Mouse (Mus musculus): ENCODE measurements around the gene Gna11.

Gna11 gene

DNA sequence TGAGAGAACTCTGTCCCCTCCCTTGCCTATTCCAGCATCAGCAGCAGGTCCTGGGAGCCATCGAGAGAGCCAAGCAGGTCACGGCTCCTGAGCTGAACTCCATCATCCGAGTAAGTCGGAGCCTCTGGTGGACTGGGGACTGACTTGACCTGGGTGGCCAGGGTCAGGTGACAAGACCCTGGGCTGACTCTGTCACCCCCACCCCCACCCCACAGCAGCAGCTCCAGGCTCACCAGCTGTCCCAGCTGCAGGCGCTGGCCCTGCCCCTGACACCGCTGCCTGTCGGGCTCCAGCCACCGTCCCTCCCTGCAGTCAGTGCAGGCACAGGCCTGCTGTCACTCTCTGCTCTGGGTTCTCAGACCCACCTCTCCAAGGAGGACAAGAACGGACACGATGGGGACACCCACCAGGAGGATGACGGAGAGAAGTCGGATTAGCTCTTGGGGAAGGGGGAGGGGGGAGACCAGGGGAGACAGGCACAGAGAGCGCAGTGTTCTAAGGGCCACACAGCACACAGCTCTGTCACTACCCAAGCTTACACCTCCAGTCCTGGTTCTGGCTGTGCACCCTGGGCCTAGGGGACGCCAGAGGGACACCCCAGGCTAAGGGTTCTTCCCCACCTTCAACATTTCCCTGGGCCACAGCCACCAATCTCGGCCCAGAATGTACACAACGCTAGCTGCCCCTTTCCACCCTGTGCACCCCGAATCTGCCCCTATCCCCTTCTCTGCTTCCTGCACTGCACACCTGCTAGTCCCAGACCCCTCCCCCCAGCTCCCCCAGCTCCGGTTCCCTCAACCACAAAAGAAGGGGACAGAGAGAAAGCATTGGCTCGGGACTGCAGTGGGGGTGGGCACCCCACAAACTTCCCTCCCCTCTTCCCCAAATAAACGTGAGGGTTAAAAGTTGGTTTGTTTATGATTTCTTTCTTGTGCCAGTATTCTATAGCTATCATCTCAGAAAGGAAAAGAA, 20.6 kb upstream of the Gna11 start:
- in situ Hi-C loops (cut with MboI, MseI) = no loop called here

DNA sequence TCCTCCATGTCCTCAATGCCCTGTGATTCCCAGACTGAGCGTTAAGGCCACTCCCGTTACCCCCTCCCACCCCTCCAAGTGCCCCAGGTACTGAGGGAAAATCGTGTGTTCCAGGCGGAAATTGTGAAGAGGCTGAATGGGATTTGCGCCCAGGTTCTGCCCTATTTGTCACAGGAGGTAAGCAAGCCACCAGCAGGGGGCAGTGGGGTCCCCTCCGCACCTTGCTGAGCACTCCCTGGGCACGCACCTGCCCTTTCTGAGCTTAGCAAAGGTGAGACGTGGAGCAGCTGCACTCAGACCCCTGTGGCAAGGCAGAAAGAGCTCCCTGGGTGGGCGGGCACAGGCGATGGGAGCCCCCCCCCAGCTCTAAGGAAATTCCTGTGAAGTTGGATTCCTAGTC, 19.7 kb upstream of the Gna11 start:
- in situ Hi-C loops (cut with MboI, MseI) = no loop called here

DNA sequence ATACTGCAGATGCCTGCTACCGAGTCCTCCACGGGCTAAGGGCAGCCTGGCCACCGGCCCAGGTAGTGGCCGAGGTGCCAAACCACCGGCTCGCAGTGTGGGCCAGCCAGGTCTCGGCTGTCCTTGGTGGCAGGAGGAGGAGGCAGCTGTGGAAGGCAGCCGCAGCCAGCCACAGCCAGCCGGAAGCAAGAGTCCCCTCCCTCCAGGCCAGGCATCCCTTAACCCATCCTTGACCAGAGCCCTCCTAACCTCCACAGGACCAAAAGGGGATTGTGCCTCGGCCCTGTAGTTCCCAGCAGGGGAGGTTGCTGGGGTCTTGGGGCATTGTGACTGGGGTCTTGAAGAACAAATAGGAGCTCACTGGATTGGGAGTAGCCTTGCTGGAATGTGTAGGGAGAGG, 19.2 kb upstream of the Gna11 start:
- in situ Hi-C loops (cut with MboI, MseI) = no loop called here

DNA sequence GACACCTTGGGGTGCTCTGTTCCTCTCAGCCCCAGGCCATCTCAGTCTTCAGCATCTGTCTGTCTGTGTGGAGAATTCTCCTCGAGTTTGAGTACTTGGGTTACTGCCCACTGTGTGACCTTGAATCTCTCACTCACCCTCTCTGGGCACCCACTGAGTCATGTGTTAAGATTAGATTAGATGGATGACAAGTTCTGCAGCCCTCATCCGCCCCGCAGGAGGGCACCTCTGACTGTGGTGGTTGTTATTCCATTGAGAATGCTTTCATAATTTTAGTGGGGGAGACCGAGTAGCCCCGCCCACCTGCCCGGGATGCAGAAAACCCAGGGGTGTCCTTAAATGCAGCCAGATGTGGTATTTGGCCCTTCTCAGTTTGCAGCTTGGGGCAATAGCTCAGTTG, 18.5 kb upstream of the Gna11 start:
- in situ Hi-C loops (cut with MboI, MseI) = no loop called here

DNA sequence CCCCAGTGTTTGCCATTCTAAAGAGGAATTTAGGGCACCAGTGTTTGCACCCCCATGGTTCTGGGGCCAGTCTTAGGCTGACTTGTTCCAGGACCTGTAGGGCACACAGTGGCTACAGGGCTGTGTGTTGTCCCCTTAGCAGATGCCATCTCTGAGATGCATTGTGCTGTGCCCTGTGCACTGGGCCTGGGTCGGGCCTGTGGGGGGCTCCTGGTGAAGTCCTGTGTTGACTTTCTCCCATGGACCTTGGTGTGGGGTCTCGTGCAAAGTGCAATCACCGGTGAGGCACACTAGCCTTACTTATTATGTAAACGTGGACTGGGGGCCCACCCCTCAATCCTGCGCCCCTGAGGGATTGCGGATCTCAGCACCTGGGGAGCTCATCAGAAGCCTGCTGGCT, 17.4 kb upstream of the Gna11 start:
- in situ Hi-C loops (cut with MboI, MseI) = no loop called here

DNA sequence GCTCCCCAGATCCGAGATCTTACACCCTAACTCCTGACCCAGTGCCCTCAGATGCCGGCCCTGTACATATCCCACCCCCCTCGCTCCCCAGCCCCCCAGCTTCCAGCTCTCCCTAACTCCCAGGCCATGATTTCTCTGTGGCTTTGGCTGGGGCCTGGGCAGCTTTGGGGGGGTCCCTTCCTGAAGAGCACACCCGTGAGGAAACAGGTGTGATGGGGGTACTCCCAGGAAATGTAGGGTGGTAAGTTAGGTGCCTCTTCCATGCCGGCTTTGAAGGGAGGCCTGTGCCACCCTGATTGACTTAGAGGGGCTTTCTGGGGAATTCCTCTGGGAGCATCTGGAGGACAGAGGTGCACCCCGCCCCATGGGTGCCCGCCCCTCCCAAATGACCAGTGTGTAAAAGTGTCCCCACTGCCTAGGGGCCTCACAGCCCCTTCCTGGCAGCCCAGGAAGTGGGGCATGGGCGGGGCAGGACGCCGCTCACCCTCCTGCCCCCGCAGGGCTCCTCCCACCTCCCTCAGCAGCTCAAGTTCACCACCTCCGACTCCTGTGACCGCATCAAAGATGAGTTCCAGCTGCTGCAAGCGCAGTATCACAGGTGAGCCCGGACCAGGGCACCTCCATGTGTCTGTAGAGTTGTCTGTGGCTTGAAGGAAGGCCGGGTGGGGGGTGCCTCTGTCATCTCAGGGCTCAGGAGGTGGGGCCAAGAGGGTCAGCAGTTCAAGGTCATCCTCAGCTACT, 15.9 kb upstream of the Gna11 start:
- in situ Hi-C loops (cut with MboI, MseI) = no loop called here

DNA sequence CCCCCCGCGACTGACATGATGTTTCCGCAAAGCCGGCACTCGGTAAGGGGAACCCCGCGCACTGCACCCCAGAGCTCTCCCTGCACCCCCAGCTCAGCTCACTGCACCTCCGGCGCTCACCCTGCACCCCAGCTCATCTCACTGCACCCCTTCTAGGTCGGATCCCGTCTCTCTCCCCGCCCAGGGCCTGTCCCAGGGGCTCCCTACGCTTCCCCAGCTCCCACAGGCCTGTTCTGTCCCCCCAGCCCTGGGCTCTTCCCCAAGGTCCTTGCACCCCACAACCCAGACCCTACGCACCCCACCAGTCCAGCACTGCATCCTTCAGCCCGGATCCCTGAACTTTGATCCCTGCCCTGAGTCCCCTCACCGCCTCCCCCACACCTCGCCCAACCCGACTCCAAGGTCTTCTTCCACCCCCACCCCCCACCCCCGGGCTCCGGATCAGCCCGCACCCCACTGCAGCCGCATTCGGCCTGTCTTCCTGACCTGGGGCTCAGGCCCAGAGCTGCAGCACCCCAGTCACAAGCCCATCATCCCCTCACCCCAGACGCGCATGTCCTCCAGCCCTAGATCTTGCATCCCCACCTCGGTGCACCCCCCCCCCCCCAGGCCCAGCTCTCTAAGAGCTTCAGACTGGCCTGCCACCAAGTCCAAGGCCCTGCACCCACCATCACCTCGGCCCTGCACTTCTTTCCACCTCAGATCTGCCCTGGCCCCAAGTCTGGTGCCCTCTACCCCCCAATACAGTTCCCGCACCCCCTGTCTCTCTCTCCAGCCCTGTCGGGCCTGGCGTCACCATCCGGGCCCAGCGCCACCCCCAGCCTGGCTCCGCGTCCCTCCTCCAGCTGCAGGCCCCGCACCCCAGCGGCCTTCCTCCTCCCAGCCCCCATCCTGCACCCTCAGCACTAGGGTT, 14.9 kb upstream of the Gna11 start:
- in situ Hi-C loops (cut with MboI, MseI) = no loop called here

DNA sequence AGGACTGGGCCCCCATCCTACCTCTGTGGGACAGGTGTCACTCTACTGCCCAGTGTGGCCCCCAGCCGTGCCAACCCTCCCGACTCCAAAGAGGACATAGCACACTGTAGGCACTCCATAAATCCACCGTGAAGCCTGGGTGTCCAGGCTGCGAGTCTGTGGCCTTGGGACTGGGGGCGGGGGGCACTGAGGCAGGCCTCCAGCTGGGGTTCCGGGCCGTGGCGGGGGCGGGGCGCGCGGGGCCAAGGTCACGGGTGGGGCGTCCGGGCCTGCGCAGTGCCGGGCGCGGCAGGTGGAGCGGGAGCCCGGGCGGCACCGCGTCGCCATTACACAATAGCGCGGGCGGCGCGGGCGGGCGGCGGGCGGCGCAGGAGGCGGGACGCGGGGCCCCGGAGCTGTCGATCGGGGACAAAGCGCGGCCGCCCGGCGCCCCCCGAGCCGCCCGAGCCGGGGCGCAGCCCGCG, 14.2 kb upstream of the Gna11 start, which contains the start of gene Aes:
Gene Aes, plus strand, starts transcription at position 326 of the 464 bp plus-strand sequence.
- in situ Hi-C loops (cut with MboI, MseI) = no loop called here

DNA sequence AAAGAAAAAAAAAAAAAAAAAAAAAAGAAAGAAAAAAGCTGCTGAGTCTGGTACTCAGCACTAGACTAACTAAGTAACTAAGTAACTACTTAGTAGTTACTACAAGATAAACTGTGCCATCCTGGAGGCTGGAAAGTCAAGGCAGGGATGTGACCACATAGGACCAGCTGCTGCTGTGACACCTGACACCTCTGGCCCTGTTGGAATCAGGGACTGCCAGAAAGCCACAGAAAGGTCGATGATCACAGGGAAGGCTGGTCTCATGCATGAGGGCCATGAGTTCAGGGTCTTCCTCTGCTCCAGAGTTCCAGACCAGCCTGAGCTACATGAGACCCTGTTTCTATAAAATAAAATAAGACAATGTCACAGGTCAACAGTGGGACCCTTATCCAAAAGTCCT, 12.5 kb upstream of the Gna11 start:
- in situ Hi-C loops (cut with MboI, MseI) = no loop called here

DNA sequence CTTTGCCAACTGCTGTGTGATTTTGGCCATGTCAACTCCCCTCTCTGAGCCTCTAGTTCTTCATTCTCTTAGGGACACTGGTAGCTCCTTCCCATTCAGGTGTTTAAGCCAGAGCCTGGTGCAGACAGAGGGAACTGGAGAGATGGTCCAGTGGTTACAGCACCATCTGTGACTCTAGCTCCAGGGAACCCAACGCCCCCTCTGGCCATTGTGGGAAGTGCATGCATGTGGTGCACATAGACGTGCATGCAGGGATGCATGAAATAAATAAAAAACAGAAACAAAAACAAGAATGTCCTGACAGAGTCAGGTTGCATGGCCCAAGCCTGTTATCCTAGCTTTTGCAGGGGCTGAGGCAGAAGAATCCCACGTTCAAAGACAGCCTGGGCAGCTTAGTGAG, 11.3 kb upstream of the Gna11 start:
- in situ Hi-C loops (cut with MboI, MseI) = no loop called here

DNA sequence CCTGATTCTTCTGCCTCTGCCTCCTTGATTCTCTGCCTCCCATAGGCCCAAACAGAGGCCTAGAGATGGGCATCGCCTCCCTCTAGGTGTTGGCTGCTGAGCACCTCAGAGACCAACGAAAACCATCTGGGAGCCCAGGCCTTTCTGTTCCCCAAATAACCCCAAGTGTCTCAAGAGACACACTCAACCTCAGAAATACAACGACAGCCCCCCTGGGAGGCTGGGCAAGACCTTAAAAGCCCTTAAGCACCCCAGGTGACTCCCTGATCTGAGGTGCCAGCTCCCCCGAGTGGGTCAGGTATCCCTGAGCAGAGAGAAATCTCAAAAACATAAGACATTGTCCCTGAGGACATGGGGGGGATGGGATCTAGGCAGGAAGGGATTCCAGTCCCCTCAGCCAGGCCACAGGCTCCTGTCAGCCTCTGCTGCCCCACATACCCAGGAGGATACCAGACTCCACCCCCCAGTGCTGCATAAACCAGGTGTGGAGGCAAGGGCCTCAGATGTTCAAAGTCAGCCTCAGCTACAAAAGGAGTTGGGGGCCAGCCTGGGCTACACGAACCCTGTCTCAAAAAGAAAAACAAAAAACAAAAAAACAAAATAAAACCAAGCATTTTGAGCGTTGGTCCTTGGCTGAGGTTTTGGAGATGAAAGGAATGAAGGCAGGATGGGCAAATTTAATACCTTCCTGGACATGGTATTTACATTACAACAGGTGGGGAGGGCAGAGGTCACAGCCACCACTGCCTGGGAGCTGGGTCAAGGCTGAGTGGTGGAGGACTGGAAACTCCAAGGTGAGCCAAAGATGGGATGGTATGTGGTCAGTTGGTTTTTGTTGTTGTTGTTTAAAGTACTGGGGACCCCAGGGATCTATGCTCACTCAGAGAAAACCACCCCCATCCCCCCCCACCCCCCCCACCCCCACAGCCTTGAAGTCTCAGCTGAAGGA, 9.1 kb upstream of the Gna11 start:
- in situ Hi-C loops (cut with MboI, MseI) = no loop called here

DNA sequence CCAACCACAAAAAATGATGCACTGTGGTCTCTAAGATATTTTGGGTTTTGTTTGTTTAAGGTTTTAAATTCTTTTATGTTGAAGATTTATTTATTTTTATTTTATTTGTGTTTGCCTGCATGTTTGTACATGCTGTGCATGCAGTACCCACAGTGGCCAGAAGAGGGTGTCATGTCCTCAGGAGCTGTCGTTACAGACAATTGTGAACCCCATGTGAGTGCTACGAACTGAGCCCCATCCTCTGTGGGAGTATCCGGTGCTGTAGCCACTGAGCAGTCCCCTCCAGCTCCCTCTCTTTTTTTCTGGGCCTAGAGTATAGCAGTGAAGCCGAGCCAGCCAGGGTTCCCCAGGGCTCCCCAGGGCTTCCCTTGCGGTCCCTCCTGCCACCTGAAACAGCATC, 8.2 kb upstream of the Gna11 start:
- in situ Hi-C loops (cut with MboI, MseI) = no loop called here

DNA sequence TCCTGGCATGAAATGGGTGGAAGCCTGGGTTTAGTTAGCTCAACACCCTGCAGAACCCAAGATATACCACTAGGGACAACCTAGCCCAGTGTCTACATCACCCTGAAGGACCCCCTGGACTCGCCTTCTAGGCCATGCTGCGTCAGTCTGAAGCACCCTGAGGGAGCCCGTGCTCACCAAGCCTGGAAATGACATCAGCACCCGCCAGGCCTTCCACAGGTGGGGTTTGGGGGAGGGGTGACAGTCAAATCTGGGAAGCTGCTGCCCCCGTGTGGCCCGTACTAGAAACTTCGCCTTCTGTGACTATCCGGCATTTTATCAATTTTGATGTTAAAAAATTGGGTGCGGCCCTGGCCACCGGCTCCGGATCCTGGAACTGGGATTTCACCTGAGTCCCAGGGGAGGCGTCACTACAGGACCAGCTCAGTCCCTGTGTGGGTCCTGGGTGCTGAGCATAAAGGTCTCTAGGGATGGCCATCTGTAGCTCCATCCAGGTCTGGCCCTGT, 6.7 kb upstream of the Gna11 start:
- in situ Hi-C loops (cut with MboI, MseI) = no loop called here

DNA sequence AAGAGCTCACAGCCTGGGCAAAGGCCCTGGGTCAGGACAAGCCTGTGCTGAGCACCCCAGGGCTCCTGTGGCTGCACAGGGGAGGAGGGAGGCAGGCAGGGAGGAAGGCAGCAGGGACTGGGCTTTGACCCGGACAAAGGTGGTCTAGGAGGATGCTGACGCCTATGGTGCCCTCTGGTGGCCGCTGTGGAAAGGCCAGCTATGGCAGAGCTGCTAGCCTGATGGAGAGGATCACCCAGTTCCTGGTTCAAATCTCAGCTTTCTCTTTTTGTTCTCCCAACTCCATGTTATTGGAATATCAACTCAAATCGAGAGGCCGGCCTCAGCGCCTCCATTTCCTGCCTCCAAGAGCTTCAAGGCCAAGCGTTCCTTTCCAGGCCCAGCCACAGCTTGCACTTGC, 5.3 kb upstream of the Gna11 start:
- in situ Hi-C loops (cut with MboI, MseI) = no loop called here

DNA sequence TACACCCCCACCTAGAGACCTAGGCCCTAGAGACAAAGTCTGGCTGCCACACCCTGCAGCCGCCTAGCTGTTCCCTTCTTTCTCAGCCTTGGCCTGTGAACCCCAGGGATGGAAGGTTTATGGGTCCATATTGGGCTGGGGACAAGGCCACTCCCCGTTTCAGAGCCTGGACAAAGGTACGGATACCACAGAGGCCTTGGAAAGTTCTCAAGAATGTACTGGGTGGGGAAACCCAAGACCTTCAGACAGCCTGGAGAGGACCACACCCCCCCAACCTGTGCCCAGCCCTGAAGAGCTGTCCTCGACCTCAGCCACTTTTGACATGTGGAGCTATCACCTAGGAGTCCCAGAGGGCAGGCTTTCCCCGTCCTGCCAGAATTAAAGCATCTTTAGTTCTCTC, 4.0 kb upstream of the Gna11 start:
- in situ Hi-C loops (cut with MboI, MseI) = loop anchor here in 1 of 2 experiments (5.0 kb wide), 1 partner anchor 257 kb away; the partner anchor contains the start of genes Pip5k1c and Tjp3

DNA sequence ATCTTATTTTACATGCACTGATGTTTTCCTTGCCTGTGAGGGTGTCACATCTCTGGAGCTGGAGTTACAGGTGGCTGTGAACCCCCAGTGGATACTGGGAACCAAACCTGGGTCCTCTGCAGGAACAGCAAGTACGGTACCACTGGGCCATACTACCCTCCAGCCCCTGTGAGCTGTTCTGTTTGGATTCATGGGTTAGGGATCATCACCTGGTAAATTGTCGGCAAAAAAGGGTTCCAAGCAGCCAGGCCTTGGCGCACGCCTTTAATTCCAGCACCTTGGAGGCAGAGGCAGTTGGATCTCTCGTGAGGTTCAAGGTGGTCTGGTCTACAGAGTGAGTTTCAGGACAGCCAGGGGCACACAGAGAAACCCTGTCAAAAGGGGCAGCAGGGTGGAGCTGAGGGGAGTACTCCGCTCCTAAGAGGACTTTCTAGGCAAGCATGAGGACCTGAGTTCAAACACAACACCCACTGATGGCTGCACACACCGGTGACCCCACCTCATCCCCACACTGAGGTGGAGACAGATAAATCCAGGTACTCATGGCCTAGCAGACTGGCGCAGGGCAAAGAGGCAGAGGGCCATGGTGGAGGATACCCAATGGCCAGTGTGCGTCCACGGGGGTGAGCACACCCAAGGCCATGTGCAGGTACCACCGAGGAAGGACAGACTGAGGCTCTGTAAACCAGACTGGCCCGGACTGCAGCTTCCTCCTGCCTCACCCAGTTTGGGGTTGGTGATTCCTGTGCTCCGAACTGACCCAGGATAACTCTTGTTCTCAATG, 2.0 kb upstream of the Gna11 start:
- in situ Hi-C loops (cut with MboI, MseI) = loop anchor here in 1 of 2 experiments (5.0 kb wide), 1 partner anchor 255 kb away; the partner anchor contains the start of genes Pip5k1c and Tjp3

DNA sequence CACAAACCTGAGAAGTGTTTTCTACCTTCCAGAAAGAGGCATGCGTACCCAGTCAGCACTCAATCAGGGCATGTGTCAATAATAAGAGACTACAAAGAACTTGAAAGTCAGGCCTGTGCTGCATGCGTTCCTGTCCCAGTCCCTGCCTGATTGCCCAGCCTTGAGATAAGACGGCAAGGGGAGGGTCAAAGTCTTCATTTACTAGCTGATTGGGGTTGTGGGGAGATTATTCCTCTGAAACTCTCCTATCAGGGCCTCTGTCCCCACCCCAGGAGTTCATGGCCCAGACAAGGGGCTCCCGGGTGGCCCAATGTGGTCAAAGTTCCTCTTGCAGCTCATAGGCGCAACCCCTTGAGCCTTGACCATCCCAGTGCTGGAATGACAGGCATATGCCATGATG, 1.3 kb upstream of the Gna11 start:
- in situ Hi-C loops (cut with MboI, MseI) = loop anchor here in 1 of 2 experiments (5.0 kb wide), 1 partner anchor 254 kb away; the partner anchor contains the start of genes Pip5k1c and Tjp3

DNA sequence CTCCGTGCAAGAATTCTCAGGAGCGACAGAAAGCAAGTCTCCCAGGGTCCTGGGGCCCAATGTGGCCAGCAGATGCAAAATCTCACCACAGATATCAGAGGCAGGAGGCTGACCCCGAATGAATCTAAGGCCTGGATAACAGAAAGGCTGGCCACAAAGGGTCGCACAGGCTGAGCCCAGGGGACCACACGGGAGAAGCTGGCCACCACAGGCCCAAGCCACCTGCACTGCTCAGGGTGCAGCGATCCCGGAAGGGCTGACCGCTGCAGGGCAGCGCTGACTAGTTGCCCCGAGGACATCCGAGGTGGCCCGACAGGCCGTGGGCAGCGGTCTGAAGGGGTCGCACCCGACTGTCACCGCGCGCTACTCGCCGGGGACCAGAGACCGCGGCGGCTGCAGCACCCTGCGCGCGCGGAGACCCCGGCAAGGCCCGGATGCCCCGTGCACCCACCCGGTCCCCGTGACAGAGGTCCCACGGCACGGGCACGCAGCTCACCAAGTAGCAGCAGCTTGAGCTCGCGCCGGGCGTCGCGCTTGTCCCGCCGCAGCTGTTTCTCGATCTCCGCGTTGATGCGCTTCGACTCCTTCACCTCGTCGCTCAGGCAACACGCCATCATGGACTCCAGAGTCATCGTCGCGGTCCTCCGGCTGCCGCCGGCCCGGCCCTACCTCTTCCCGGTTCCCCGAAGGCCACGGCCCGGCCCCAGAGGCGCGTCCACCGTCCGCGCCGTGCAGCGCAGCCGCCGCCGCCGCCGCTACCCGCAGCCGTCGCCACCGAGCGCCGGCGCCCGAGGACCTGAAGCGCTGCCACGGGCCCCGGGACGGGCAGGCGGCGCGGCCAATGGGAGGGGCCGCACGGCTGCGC, 462 bp downstream of the Gna11 start:
- in situ Hi-C loops (cut with MboI, MseI) = loop anchor here in 1 of 2 experiments (5.0 kb wide), 1 partner anchor 252 kb away; the partner anchor contains the start of genes Pip5k1c and Tjp3

All from T-helper 17 cell (primary cell).